Mouse (Mus musculus) C2C12 (cell line): Measurements from ENCODE around the gene Ap2a1.

ENCODE experiments used
- CEBPB ChIP-seq: IDR thresholded peaks from one replicate; pipeline ENCODE4 v1.6.1; 2011; ENCODE audit warnings: low read depth, mild to moderate bottlenecking, control low read depth, moderate library complexity
- CTCF ChIP-seq: IDR thresholded peaks from one replicate; pipeline ENCODE4 v1.5.1; 2011; ENCODE audit not compliant: control insufficient read depth, insufficient read depth, insufficient read length
- FOSL1 ChIP-seq: IDR thresholded peaks from one replicate; pipeline ENCODE4 v1.8.0; 2011; ENCODE audit warnings: mild to moderate bottlenecking, low read length; ENCODE audit not compliant: poor library complexity, insufficient read depth, severe bottlenecking
- MAX ChIP-seq: IDR thresholded peaks from one replicate; pipeline ENCODE4 v1.6.1; 2011; ENCODE audit warnings: mild to moderate bottlenecking, control low read depth
- MYOD1 ChIP-seq: IDR thresholded peaks from one replicate; pipeline ENCODE4 v1.6.1; 2011; ENCODE audit warnings: low read depth; ENCODE audit not compliant: control insufficient read depth, insufficient read length
- MYOG ChIP-seq: IDR thresholded peaks from one replicate; pipeline ENCODE4 v1.6.1; 2011; ENCODE audit not compliant: control insufficient read depth, insufficient read length; ENCODE audit errors: extremely low read depth
- USF1 ChIP-seq: IDR thresholded peaks from one replicate; pipeline ENCODE4 v1.6.1; 2011; ENCODE audit warnings: low read depth, mild to moderate bottlenecking, control low read depth, moderate library complexity

DNA sequence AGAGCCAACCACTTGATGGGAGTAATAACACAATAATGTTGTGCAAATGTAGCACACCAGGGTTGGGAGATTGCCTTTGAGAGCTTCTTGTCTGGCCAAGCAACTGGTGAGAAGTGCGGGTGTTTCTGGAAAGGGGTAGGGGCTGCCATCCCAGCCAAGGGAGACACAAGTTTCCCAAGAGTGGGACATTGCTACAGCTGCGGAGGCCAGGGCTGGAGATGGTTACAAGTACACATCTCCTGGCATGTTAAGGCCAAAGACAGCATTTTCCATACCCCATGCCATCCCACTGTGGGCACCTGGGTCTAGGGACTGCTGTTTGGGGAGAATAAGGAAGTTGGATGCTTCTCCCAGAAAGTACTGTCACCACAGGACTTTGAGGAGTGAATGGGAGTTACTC is 76.2 kb downstream of the Ap2a1 start:
- no peak for TF ChIP-seq CTCF
- no peak for TF ChIP-seq MAX
- TF ChIP-seq CEBPB = no peak
- TF ChIP-seq FOSL1 = no peak
- TF ChIP-seq USF1 = no peak
- no peak for TF ChIP-seq MYOG
- no peak for TF ChIP-seq MYOD1
